Mouse (Mus musculus): Measurements from ENCODE around the gene Traf3. TPM values are rescaled to one million over a fixed set of nuclear protein-coding genes. Genes with fewer than 3 reads are reported as not detected.
A peak's percentile ranks its signal among the peaks of the same experiment; 100 is the strongest.

Traf3 gene
- polyA plus RNA-seq, 1 experiment from 2014 or later, result 20.9 TPM

GRCm38 (mm10) chr12:111155756-111156155, 10.4 kb upstream of the Traf3 start:
- WGBS, result 91% methylated on average over 1 of the region's 1 CpGs
- ATAC-seq (ENCODE audit: low FRiP score, low read depth), result no peak
- H3K4me1 ChIP-seq, result no peaks in the 10 kb centered on the region
- H3K27me3 ChIP-seq, result no peaks in the 10 kb centered on the region
- no peak overlapping the region for H3K4me2 ChIP-seq (replicated peaks)
- no peak overlapping the region for H3K27ac ChIP-seq (replicated peaks)
- no peak overlapping the region for H3K9ac ChIP-seq (replicated peaks)
- H3K9me3 ChIP-seq, result no peaks in the 10 kb centered on the region
- H3K36me3 ChIP-seq, result no peaks in the 10 kb centered on the region
- no peak overlapping the region for H3K4me3 ChIP-seq

DNA sequence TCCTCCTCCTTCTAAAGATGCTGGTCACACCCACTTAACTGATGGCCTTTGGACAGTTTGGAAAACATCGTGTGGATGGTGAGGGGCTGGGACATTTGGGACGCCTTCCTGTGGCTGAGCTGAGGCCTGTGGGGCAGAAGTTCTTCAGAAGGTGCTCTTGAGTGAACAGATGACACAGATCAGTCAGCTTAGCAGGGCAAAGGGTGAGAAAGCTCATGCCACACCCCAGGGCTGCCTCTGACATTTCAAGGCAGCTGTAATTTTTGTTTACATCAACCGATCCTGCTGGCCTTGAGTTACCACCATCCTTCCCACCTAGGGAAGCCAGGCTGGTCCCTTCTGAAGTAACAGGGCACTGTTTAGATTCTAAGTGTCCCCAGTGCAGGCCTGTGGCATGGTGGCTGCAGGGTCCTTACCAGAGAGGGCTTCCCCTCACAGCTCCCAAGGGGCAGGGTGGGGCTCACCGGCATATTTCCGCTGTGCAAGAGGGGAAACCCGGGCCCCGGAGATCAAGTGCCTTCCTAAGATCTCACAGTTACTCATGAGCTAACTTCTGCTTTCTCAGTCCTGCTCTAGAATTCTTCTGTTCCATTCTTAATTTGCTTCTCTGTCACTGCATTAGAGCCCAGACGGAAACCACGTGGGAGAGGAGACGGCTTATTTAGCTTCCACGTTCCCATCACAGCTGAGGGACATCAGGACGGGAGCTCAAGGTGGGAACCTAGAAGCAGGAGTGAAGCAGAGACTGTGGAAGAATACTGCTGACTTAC, 6.3 kb upstream of the Traf3 start:
- Histone ChIP-seq H3K27me3 (no peaks in the 10 kb centered on the region), H3K9me3 (no peaks in the 10 kb centered on the region), H3K4me3 (no peak overlapping the region), H3K9ac (replicated peaks) (no peak overlapping the region), H3K4me2 (replicated peaks) (no peak overlapping the region), H3K27ac (replicated peaks) (no peak overlapping the region), H3K4me1 (peaks cover 28% of the 10 kb centered on the region), H3K36me3 (no peaks in the 10 kb centered on the region)
- 81% methylated on average over 12 of the region's 12 CpGs for WGBS
- no peak for ATAC-seq (ENCODE audit: low FRiP score, low read depth)

GRCm38 (mm10) chr12:111160871-111161270, 5.3 kb upstream of the Traf3 start:
- H3K4me1 ChIP-seq, result peaks cover 38% of the 10 kb centered on the region
- 92% methylated on average over 10 of the region's 10 CpGs for WGBS

DNA sequence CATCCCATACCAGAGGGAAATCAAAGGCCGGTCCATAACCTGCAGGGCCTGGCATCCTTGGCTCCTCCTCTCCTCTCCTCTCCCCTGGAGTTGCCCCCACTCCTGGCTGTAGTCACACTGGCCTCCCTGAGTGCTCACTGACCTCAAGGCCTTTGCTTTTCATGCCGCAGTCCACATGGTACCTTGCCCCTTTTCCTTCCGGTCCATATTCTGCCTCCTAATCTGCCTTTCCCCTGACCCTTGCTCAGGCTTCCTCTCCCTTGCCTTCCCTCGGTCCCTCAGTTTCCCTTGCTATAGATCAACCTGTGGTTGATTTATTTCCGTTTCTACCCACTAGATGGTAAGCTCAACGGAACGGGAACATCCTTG, 4.2 kb upstream of the Traf3 start:
- H3K4me1 ChIP-seq, result peaks cover 39% of the 10 kb centered on the region
- peak overlapping the region; percentile 44 for H3K4me2 ChIP-seq (replicated peaks)
- no peaks in the 10 kb centered on the region for H3K27me3 ChIP-seq
- WGBS, result 37% methylated on average over 7 of the region's 7 CpGs
- H3K9me3 ChIP-seq, result no peaks in the 10 kb centered on the region
- peak overlapping the region; percentile 82 for H3K27ac ChIP-seq (replicated peaks)
- H3K36me3 ChIP-seq, result no peaks in the 10 kb centered on the region
- peak overlapping the region; percentile 39 for H3K9ac ChIP-seq (replicated peaks)
- H3K4me3 ChIP-seq, result peak overlapping the region; percentile 10
- no peak for ATAC-seq (ENCODE audit: low FRiP score, low read depth)

More at GRCm38 (mm10) chr12:111160871-111161270, 5.3 kb upstream of the Traf3 start:
- Histone ChIP-seq H3K27ac (replicated peaks) (no peak overlapping the region), H3K36me3 (no peaks in the 10 kb centered on the region), H3K9ac (replicated peaks) (no peak overlapping the region), H3K4me2 (replicated peaks) (no peak overlapping the region), H3K9me3 (no peaks in the 10 kb centered on the region), H3K4me3 (no peak overlapping the region), H3K27me3 (no peaks in the 10 kb centered on the region)
- no peak for ATAC-seq (ENCODE audit: low FRiP score, low read depth)

- 9% methylated on average over 16 of the region's 16 CpGs for WGBS
Measured at GRCm38 (mm10) chr12:111162312-111163061, 3.7 kb upstream of the Traf3 start.

GRCm38 (mm10) chr12:111164310-111164751, 1.8 kb upstream of the Traf3 start:
- ATAC-seq (ENCODE audit: low FRiP score, low read depth), result peak; percentile 85
- H3K4me3 ChIP-seq, result peak overlapping the region; percentile 34
- H3K36me3 ChIP-seq, result no peaks in the 10 kb centered on the region
- no peaks in the 10 kb centered on the region for H3K27me3 ChIP-seq
- H3K4me1 ChIP-seq, result peaks cover 52% of the 10 kb centered on the region
- H3K27ac ChIP-seq (replicated peaks), result peak overlapping the region; percentile 88
- H3K9ac ChIP-seq (replicated peaks), result peak overlapping the region; percentile 50; the same call in 1 of the 2 replicates
- 2% methylated on average over 13 of the region's 13 CpGs for WGBS
- H3K4me2 ChIP-seq (replicated peaks), result peak overlapping the region; percentile 57
- H3K9me3 ChIP-seq, result no peaks in the 10 kb centered on the region

More at GRCm38 (mm10) chr12:111162312-111163061, 3.7 kb upstream of the Traf3 start:
- Histone ChIP-seq H3K4me1 (peaks cover 40% of the 10 kb centered on the region), H3K27ac (replicated peaks) (peak overlapping the region; percentile 82), H3K9me3 (no peaks in the 10 kb centered on the region), H3K27me3 (no peaks in the 10 kb centered on the region), H3K9ac (replicated peaks) (peak overlapping the region; percentile 39), H3K36me3 (no peaks in the 10 kb centered on the region), H3K4me2 (replicated peaks) (peak overlapping the region; percentile 44), H3K4me3 (peak overlapping the region; percentile 10)
- ATAC-seq (ENCODE audit: low FRiP score, low read depth), result no peak

- ATAC-seq (ENCODE audit: low FRiP score, low read depth), result peak; percentile 3; the same call in 1 of the 2 replicates
- Histone ChIP-seq H3K36me3 (no peaks in the 10 kb centered on the region), H3K27ac (replicated peaks) (peak overlapping the region; percentile 88), H3K4me1 (peaks cover 61% of the 10 kb centered on the region), H3K9ac (replicated peaks) (peak overlapping the region; percentile 92; the same call in 1 of the 2 replicates), H3K4me3 (peak overlapping the region; percentile 84; the same call in 1 of the 2 replicates), H3K9me3 (no peaks in the 10 kb centered on the region), H3K4me2 (replicated peaks) (peak overlapping the region; percentile 86), H3K27me3 (no peaks in the 10 kb centered on the region)
- 72% methylated on average over 10 of the region's 10 CpGs for WGBS
Measured at GRCm38 (mm10) chr12:111165146-111165812, 891 bp upstream of the Traf3 start.

GRCm38 (mm10) chr12:111166681-111167289, 615 bp downstream of the Traf3 start:
- peak; percentile 42 for ATAC-seq (ENCODE audit: low FRiP score, low read depth)
- Histone ChIP-seq H3K27ac (replicated peaks) (peak overlapping the region; percentile 88), H3K9ac (replicated peaks) (peak overlapping the region; percentile 92), H3K27me3 (no peaks in the 10 kb centered on the region), H3K4me3 (peak overlapping the region; percentile 84), H3K4me1 (peaks cover 60% of the 10 kb centered on the region), H3K9me3 (no peaks in the 10 kb centered on the region), H3K36me3 (peaks cover 4% of the 10 kb centered on the region; the same call in 1 of the 2 replicates), H3K4me2 (replicated peaks) (peak overlapping the region; percentile 86)
- WGBS, result under 1% methylated on average over 44 of the region's 48 CpGs

DNA sequence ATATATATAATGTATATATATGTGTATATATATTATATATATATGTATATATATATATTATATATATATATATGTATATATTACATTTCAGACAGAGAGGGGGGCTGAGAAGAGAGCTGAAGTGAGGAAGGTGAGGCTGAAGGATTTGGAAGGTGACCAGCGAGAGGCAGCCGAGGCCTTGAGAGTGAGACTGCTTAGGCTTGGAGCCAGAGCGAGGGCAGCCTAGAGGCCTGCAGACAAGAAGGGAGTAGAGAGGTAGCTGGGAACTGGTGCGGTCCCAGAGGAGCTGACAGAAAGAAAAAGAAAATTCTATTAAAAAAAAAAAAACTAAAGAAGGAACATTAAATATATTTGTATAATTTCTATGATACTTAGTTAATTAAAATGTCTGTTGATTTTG, 2.7 kb downstream of the Traf3 start:
- Histone ChIP-seq H3K27ac (replicated peaks) (no peak overlapping the region), H3K9me3 (no peaks in the 10 kb centered on the region), H3K4me3 (no peak overlapping the region), H3K9ac (replicated peaks) (no peak overlapping the region), H3K27me3 (no peaks in the 10 kb centered on the region), H3K36me3 (peaks cover 10% of the 10 kb centered on the region), H3K4me1 (peaks cover 40% of the 10 kb centered on the region), H3K4me2 (replicated peaks) (no peak overlapping the region)
- 87% methylated on average over 4 of the region's 4 CpGs for WGBS
- ATAC-seq (ENCODE audit: low FRiP score, low read depth), result no peak

- no peak overlapping the region for H3K27ac ChIP-seq (replicated peaks)
- H3K4me3 ChIP-seq, result no peak overlapping the region
- H3K4me2 ChIP-seq (replicated peaks), result no peak overlapping the region
- H3K9ac ChIP-seq (replicated peaks), result no peak overlapping the region
- no peaks in the 10 kb centered on the region for H3K9me3 ChIP-seq
- WGBS, result 75% methylated on average over 4 of the region's 4 CpGs
- no peak for ATAC-seq (ENCODE audit: low FRiP score, low read depth)
- no peaks in the 10 kb centered on the region for H3K4me1 ChIP-seq
- H3K36me3 ChIP-seq, result no peaks in the 10 kb centered on the region; the same call in 1 of the 2 replicates
- H3K27me3 ChIP-seq, result no peaks in the 10 kb centered on the region
Measured at GRCm38 (mm10) chr12:111178772-111179171, 12.6 kb downstream of the Traf3 start.

GRCm38 (mm10) chr12:111181848-111182247, 15.7 kb downstream of the Traf3 start:
- Histone ChIP-seq H3K4me1 (0 out of 2 replicates have a peak, but pooled peaks cover 6% of the 10 kb centered on the region), H3K9ac (replicated peaks) (no peak overlapping the region), H3K9me3 (no peaks in the 10 kb centered on the region), H3K27ac (replicated peaks) (no peak overlapping the region), H3K4me3 (no peak overlapping the region), H3K27me3 (no peaks in the 10 kb centered on the region), H3K36me3 (no peaks in the 10 kb centered on the region), H3K4me2 (replicated peaks) (no peak overlapping the region)
- WGBS, result 91% methylated on average over 5 of the region's 5 CpGs
- no peak for ATAC-seq (ENCODE audit: low FRiP score, low read depth)
